Mouse (Mus musculus): ENCODE measurements at regions not wholly inside any gene's neighbourhood (a gene's known extent, or its start where the extent isn't known, plus 50 kb on each side); places are given as distances from the start of the nearest gene placed in this dataset.

DNA sequence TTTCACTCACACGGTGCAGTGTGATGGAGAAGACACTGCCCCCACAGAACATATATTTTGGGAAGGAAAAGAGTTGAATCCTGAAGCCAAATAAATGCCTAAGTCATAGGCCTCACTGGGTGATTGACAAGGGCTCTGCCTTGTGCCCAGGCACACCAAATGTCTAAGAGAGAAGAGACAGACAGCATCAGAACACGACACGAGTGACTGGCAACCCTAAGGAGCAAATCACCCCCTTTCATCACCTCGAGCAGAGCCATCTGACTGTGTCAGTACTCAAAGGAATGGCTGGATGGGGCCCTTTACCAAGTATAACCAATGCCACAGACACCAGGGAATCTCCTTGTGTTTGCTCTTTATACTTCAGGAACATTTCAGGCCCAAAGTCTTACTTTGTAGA lies 815.6 kb downstream of the Car8 start:
- no peak for DNase-seq (ENCODE audit: low read depth, low spot score)

DNA sequence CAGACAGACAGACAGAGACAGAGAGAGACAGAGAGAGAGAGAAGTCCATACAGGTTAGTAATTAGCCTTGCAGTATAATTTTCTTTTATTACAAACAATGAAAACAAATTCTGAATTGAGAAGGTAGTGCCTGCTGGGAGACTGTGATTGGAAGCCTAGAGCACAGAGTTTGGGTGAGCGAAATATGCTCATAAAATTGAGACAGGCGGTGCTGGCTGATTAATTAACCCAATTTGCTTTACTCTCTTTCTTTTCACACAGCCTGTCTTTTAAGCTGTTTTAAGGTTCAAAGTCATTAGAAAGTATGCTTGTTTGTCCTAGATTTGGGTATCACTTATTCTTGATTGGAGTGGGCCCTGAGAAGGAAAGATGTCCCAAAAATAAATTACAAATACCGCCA lies 816.1 kb downstream of the Car8 start:
- no peak for DNase-seq (ENCODE audit: low read depth, low spot score)

DNA sequence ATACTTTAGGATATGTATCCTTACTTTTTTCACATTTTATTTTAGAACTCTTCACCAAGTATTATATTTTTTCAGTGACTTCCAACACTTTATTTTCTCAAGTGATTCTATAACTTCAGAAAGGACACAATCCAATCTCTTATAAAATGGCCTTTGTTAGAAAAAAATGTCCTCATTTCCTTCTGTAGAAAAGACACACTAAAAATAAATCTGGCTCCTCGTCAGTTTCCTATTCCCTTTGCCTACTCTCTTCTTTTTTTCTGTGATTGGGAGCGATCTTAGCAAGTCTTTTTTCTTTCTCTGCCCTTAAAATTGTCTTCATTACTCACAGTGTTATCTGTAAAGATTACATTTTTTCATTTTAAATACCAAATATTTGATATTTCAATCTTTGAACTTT lies 824.5 kb downstream of the Car8 start:
- no peak for DNase-seq (ENCODE audit: low read depth, low spot score)

DNA sequence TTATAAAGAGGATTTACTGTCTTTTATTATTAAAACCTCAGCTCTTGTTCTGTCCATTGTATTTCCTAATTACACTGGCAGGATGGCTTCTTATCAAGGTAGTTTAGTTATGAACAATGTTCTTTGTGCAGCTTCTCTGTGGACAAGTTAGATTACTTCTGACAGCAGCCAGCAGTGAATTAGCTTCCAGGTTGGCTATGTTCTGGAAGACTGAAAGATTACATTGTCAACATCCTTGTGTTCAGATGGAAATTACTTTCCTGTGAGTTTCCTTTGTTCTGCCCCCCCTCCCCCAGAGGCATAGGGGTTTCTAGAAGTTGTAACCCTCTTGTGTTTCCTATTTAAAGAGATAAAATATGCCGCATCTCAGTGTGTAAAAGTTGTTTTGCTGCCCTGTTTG lies 846.1 kb downstream of the Car8 start:
- DNase-seq (ENCODE audit: low read depth, low spot score): no peak

DNA sequence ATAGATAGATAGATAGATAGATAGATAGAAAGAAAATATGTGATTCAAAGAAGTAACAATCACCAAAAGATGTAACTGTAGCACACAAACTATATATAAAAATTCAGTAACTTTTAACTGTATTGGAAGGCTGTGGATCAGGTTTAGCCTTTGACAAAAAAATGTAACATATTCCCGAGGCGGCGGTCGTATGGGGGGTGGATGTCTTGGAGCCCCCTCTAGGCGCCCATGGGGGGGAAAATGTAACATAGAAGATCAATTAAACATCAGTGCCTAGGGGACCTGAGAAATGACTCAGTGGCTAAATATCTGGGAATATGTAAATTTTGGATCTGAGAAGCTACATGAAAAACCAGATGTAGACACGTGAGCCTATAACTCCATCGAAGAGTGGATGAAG lies 847.2 kb downstream of the Car8 start:
- no peak for DNase-seq (ENCODE audit: low read depth, low spot score)

DNA sequence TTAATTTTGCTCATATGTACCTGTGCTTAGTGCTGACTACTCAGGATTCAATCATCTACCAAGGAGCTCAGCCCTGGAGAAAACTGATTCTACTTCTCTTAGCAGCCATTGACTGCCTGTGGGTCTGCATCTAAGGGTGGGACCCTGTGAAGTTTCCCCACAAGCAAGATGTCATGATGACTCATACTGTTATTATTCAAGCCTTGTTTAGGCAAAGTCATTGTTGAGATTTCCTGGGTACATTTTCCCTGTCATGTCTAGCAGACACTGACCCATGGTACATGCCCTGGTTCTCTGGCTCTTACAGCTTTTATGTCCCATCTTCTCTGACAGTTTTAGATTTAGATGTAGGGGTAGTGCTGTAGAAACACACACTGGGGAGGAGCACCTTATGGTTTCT lies 853.8 kb downstream of the Car8 start:
- no peak for DNase-seq (ENCODE audit: low read depth, low spot score)

DNA sequence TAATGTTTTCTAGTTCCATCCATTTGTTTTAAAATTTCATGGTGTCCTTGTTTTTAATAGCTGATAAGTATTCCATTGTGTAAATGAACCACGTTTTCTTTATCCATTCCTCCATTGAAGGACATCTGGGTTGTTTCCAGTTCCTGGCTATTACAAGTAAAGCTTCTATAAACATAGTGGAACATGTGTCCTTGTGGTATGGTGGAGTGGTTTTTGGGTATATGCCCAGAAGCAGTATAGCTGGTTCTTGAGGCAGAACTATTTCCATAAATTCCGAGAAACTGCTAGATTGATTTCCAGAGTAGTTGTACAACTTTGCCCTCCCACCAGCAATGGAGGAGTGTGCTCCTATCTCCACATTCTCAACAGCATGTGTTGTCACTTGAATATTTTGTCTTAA lies 858.8 kb downstream of the Car8 start:
- no peak for DNase-seq (ENCODE audit: low read depth, low spot score)

DNA sequence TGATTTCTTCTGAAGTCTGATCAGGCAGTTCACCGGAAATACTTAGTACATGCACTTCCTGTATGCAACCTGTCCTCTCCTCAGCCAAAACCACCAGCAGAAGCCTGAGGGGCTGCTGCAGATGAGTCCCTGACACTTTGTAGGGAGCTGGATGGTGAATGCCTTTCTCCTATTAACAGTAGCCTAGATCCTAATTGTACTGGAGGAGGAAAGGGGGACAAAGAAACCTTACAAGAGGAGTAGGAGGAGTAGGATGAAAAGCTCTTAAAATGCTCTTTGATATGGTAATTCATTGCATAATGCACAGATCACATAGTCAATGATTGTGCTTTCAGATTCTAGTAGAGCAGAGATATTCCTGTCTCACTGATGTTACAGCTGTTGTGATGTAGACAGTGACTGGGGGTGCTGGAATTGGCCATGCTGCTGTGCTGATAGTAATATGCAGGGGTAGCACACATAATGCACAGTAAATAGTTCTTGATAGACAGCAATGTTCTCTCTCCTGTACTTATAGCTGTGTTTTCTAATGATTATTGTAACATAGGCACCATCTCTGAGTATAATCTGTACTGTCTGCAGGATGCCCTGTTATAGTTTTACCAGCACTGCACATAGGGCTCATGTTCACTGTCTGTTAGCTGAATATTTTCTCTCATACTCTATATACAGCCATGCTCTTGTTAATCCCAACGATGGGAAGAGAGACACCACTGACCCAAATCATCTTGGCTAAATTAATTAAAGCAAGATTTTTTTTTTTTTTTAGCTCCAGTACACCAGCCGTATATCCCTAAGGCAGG lies 874.4 kb downstream of the Car8 start:
- no peak for DNase-seq (ENCODE audit: low read depth, low spot score)

DNA sequence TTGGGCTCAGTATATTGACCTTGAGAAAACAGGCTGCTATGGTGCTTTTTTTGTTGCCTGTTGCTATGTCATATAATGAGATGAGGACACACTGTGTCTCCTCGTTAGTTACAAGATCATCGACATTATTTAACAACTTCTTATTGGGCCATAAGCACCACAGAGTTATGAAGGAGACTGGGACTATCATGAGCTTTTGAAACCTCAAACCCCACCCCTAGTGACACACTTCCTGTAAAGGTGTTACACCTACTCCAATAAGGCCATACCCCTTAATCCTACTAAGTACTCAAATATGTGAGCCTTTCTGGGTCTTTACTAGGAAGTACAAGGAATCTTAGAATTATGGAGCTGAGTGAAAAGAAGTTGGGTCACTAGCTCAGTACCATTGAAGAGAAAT lies 875.3 kb downstream of the Car8 start:
- no peak for DNase-seq (ENCODE audit: low read depth, low spot score)

DNA sequence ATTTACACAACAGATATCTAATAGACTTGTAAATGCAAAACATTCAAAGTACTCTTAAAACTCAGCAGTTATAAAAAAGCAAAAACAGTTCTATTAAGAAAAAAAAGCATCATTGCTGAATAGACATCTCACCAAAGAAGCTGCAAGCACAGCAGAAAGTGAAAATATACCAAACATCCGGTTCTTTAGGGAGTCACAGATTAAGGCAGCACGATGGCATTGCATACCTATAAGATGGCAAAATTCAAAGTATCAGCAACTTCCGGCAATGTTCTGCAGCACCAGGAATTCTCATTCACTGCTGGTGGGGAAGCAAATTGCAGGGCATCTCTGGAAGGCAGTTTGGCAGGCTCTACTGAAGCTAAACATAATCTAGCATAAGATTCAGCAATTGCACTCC lies 882.6 kb downstream of the Car8 start:
- no peak for DNase-seq (ENCODE audit: low read depth, low spot score)

DNA sequence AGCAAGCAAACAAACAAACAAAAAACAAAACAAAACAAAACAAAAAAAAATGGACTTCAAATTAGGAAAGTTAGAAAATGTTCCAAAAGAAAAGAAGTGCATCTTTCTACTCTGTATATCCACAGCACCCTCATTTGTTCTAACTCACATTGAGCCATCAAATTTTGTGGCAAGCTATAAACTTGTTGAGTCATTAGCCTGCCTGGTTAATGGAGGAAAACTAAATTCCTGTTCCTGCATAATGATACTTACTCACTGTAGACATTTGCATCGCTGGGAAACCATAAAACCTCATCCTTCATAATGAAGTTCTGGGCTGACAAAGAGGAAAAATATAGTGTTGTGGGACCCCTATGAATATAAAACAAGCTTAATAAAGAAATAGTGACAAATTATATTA lies 891.5 kb downstream of the Car8 start:
- DNase-seq (ENCODE audit: low read depth, low spot score): no peak

DNA sequence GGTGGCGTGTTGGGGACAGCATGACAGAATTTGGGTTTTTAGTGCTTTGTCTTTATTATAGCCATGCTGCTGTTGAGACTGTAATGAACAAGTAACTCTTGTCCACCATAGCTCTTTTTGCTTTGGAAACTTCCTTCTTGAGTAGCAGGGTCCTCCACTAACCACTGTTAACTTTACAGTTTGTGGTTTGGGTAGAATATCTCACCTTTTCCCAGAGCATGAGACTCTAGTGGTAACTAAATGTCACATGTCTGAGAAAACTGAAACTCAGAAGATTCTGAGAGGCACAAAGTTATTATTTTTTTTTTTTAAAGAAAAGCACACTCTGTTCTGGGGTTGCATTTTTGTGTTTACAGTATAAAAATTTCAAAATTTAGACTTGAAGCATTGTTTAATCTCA lies 897.7 kb downstream of the Car8 start:
- DNase-seq (ENCODE audit: low read depth, low spot score): no peak

DNA sequence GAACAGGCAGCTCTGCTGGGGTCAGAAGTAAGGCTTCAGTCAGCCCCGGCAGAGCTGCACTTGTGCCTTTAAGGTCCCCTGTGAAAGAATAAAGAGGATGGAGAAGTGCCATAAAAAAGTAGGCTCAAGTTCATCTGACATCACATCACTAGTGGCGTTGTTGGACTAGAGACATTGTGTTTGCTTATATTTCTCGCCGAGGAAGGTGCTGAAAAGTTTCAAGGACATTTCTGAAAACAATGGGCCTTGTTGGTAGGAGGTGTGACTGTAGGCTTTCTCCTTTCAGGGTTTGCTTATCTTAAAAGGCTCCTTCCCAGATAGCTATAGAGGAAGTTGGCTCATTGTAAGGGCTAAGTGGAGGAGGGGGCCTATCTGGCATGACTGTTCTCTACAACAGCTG lies 924.6 kb downstream of the Car8 start:
- no peak for DNase-seq (ENCODE audit: low read depth, low spot score)

DNA sequence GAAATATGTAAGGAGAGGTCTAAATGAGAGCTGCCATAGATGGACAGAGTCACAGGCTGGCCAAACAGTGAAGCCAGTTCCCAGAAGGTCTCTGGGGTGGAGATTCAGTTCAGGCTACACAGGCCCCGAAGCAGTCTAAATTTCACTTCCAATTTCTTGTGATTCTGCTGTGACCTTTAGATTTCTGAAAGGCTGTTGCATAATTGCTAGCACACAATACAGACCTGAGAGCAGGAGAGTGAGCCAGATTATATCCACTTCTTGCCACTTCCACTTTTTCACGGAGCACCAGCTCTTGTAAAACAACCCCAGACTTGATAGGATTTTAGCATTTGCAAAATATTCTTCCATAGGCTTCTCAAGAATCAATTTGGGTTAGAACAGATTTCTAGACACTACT lies 925.6 kb downstream of the Car8 start:
- DNase-seq (ENCODE audit: low read depth, low spot score): no peak

DNA sequence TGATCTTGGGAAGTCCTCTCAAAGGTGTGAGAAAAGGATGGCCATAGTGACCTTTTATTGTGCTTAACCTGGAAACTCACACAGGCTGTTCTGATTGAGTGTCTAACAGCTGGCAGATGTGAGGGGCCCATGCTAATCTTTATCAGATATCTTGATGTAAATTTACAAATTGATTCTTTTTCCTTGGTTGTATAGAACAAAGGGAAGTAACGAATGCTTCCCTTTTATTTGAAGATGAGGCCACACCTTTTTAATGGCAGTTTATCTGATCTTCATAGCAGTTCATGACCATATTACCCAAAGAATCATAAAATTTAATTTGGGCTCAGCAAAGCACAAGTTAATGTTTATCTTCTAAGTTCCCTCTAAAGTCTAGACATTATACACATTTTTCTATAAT lies 926.7 kb downstream of the Car8 start:
- no peak for DNase-seq (ENCODE audit: low read depth, low spot score)

DNA sequence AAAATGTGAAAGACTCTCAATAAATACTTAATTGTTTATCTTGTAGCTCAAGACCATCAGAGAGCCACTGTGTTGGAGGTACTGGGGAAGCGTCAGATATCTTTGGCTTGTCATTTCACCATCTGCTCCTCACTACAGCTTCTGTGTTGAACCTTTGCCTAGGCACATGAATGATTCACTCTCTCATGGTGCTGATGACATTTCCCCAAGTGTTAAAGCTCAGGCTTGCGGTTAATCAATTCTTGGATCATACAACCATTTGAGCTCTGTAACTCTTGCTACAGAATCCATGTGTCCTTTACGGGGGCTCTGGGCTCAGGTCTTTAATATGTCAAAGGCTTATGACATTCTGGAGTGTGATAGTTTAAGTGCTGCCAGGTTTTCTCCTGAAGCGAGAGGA lies 969.8 kb downstream of the Car8 start:
- DNase-seq (ENCODE audit: low read depth, low spot score): no peak

DNA sequence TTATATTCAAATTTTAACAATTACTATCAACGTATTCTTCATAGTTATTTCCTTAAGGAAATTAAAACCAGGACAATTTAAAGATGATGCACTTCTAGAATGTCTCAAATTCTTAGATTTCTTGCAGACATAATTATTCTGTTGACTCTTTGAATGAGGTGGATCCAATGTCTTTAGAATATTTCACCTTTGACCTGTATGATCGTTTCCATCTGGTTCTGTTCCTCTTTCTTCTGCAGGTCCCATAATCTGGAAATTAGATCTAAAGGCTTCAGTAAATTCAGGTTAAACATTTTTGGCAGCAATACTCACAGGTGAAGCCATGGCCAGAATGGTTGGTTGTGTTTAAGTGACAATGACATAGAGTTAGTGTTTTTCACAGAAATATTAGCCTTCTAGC lies 982.4 kb downstream of the Car8 start:
- DNase-seq (ENCODE audit: low read depth, low spot score): no peak

DNA sequence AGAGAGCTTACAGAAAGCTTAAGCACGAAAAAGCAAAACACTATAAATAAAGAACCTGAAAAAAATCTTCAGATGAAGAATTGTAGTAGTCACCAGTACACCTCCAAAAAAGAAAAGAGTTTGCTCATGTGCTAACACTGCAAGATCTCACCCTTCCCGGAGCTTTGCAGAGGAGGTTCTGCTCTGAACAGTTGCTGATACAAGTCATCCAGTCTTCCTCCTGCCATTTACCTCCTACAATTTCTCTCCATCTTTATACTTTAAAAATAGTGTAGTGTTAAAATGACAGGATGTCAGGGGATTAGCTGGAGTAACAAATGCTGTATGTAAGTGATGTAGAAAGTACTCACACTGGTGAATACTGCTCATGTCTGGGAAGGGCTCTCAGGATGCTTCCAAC lies 985.2 kb downstream of the Car8 start:
- DNase-seq (ENCODE audit: low read depth, low spot score): no peak

DNA sequence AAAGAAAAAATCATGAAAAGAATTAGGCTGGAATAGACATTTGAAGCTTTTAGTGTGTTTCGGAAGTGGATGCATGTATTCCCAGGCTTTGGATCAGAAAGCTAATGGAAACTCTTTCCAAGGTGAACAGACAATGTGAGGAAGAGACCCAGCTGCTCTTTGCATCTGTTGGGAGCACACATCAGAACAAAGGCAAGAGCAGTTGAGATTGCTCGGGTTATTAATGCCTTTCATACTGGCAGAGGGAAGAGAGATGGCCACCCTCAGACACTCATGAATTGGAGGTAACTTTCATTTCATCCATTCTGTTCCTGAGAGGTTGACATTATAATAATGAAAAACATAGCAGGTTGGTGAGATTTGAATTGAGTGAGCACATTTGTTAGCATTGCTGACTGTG lies 987.2 kb downstream of the Car8 start:
- DNase-seq (ENCODE audit: low read depth, low spot score): no peak

DNA sequence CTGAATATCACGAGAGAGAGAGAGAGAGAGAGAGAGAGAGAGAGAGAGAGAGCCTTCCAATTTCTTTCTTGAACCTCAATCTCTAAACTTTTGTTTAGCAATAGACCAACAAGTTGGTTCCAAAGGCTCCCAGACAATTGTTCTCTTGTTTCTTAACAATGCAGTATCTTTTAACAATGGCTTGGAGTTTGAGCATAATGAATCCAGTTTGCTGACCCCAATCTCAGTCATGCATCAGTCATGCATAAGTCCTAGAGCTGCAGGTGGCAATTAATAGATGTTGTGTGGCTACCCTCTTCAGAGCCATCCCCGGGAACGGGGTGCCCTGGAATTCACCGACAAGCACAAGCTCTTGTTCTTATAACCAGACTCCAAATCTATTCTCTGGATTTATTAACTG lies 991.0 kb downstream of the Car8 start:
- DNase-seq (ENCODE audit: low read depth, low spot score): no peak

DNA sequence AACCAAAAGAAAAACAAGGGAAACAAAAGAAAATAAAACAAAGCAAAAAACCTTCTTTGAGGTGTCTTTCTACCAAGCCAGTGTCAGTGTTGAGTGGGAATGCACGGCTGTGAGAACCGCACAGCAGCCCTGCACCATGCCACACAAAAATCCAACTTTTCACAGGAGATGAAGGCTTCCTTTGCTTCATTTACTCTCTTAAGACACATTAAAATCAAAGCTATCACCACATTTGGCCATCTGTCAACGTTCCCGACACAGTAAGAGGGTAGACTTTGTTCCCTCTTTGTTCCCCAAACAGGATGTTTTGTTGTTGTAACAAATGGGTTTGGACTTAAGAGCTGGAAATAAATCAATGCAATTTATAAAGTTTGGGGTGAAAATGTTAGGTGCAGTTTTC lies 991.6 kb downstream of the Car8 start:
- no peak for DNase-seq (ENCODE audit: low read depth, low spot score)

DNA sequence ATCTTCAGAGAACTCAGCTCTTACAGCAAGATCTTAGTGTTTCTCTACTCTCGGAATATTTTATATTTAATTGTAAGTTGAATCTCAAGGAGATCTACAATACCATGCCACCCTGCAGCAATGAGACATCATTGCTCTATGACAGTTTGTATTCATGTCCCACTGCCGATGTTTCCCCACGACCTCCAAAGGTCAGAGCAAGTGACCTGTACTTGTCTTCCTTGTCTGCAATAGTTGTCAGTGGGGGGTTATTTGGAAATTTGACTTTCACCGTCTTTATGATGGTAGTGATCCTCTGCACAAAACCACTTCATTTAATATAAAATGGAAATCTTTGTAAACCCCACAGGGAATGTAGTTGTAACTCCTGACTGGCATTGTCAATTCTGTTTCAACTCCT lies 992.0 kb downstream of the Car8 start:
- no peak for DNase-seq (ENCODE audit: low read depth, low spot score)

DNA sequence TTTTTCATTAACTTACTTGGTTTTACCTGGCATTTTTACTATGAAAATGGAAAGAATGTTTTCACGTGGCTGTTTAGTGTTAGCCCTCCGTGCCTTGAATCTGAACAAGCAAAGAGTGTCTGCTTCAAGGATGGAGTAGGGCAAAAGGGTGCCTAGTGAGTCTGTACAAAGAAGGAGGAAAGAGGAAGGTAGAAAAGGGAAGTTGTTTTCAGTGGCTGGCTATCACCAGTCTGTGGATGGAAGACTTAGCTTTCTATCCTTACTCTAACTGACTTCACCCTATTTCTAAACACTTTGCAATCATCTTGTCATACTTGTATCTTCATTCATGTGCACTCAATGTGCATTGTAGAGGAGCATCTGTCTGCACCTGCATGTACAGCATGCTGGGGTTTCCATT lies 993.2 kb downstream of the Car8 start:
- no peak for DNase-seq (ENCODE audit: low read depth, low spot score)

DNA sequence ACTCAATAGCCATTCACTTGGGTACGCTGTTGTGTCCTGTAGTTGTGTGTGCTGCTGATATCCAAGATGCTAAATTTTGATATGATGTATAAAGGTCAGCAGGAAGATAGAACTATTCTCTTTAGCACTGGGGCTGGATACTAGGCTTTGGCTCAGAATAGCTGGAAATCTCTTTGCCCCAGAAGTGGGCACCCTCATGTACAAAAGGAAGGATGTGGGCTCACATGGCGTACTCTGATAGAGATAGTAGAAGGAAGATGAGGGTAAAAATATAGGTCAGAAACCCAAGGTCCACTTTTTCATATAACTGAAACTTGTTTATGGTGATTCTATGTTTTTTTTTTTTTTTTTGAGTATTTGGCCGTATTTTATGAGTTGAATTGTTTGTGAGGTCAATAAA lies 1001.0 kb downstream of the Car8 start:
- DNase-seq (ENCODE audit: low read depth, low spot score): no peak

All from brain, embryonic 18.5 days (tissue).